Mouse (Mus musculus): ENCODE measurements around the gene Vapa.
A peak's percentile ranks its signal among the peaks of the same experiment; 100 is the strongest.
"Not testable (repeated sequence)": the region's sequence is repeated elsewhere in the genome, so short reads cannot be mapped to it uniquely, and the experiment has no call there.

The Vapa gene

DNA sequence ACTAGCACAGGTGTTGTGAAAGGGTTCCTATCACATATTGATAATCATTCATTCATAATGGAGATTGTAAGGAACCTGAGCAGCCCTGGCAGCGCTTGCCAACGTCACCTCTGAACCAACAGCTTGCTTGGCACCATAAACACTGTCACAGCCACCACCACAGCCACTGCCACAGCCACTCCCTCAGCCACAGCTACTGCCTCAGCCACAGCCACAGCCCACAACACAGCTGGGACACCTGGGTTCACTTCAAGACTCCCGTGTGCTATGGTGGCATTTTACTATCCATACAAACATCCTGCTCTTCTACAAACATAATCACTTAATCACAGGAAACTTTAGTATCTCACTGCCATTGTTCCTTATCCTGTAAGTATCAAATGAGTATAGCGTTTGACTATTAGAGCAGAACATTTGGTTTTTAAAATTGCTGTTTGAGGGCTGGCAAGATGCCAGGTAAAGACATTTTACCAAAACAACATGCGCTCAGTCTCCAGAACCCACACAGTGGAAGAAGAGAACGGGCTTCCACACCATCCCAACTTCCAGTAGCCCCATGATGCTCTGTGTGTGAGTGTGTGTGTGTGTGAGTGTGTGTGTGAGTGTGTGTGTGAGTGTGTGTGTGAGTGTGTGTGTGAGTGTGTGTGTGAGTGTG lies 51.9 kb downstream of the Vapa start:
- DNase-seq = no peak

DNA sequence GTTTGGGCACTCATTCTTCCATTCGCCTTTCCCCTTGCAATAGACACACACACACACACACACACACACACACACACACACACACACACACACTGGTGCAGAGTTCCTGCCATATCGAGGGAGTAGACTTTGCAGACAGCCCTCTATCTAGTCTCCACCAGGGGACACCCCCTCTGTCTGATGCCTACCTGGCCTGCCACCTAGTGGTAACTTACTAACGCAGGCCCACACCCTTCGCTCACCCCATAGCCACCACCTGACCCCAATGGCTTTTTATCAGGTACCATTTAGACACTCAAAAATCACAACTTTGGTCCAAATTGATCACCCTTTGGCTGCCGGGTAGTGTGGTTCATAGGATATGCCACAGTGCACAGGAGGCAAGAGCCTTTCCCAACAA lies 54.1 kb downstream of the Vapa start:
- no peak for DNase-seq

- DNase-seq = no peak
These were observed 54.6 kb downstream of the Vapa start for GRCm38 (mm10) chr17:65558788-65559187.

- DNase-seq = peak; percentile 69
These were observed 55.1 kb downstream of the Vapa start for GRCm38 (mm10) chr17:65558217-65558616.

DNA sequence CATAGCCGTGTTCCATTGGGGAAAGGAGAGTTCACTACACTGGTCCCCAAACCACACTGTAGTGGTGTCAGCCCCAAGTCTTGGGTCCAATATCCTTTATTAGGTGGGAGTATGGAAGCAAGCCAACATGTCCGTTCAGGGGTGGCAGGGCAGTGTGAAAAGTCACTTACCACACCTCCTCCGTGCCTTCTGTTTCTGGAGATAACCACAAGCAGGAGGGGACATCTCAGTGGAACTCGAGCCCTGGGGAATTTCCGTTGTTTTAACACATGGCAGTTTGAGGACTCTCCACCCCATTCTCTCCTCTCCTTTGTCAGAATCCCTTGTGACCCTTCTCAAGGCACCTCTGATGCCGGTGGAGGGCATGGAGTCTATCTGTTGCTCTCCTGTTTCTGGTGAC lies 56.1 kb downstream of the Vapa start:
- no peak for DNase-seq

DNA sequence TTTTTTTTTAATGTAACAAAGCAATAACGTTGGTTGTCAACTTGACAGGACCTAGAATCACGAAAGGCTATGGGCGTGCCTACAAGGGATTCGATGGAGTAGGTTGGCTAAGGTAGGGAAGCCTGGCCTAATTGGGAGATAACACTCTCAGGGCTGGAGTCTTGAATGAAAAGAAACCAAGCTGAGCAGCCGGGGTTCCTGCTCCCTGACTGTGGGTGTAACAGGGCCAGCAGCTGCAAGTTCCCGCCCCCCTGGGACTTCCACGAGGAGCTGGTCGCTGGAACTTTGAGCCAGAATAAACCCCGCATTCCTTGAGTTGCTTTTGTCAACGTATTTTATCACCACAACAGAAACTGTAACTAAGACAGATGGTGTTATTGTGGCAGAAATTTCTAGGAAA lies 56.6 kb downstream of the Vapa start:
- no peak for DNase-seq

- DNase-seq = no peak
These were observed 60.8 kb downstream of the Vapa start for GRCm38 (mm10) chr17:65552426-65552997.

GRCm38 (mm10) chr17:65550357-65550756 lies 63.0 kb downstream of the Vapa start:
- no peak for DNase-seq

DNA sequence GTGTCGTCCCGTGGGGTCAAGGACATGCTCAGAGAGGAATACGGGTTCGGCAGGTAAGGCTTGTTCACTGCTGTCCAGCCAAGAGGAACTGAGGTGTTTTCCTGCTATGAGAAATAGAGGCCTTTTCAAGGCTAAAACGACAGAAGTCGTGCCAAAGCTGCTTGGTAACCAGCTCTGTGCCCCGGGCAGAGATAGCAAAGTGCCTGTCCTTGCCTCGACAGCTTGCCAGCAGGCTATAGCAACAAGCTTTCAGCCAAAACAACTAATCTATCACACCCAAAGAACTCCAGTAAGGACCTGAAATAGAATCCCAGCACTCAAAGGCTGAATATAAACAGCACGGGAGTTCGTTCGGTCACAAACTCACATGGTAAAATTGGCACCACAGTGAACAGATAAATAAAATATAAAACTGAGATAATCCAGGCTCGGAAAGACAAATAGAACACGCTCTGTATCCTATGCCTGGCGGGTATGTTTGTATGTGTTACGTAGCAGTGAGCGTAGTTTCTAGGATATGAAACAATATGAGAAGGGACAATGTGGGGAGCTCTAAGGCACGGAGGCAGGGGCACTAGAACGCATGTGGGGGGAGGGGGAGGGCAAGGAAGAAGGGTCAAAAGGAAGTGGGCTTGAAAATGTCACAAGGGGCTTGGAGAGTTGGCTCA lies 64.5 kb downstream of the Vapa start:
- DNase-seq = no peak

DNA sequence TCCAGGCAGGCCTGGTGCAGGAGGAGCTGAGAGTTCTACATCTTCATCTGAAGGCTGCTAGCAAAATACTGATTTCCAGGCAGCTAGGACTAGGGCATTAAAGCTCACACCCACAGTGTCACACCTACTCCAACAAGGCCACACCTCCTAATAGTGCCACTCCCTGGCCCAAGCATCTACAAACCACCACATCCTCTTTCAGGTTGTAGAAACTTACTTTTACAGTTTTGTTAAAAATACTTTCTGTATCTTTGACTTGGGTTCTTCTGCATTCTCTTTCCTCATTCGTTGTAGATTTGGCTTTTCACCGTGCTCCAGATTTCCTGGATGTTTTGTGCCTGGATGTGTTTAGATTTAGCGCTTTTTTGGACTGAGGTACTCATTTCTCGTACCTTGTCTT lies 67.1 kb downstream of the Vapa start:
- not testable (repeated sequence) for DNase-seq

GRCm38 (mm10) chr17:65540441-65541272 lies 72.7 kb downstream of the Vapa start, which contains the start of gene Tmem232:
Gene Tmem232 (minus strand): TSS chr17:65540782.
- peak; percentile 38 for DNase-seq

DNA sequence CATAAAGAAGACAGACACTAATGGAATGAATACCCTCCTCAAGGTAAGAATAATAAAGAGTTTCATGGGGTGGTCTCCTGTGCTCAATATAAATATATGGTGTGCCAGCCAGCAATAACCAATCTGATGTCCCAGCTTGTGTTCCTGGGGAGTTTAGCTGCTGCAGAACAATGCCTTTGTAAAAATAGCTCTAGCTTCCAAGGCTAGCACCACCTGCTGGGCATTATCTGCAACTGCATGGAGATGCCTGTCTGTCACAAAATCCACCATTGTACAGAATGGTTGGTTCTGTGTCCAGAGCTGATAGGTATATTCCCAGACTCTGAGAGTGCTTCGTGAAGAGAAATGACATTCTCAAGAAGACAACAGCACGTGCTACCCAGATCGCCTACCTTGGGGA lies 77.2 kb downstream of the Vapa start:
- DNase-seq = peak; percentile 57

- DNase-seq = not testable (repeated sequence)
These were observed 81.0 kb downstream of the Vapa start for GRCm38 (mm10) chr17:65532381-65532780.

All from kidney, adult 9 months (tissue).